Mouse (Mus musculus) neutrophil, adult 5-6 weeks (primary cell): ENCODE measurements around the gene Plg. TPM values are rescaled to one million over a fixed set of nuclear protein-coding genes. Genes with fewer than 3 reads are reported as not detected.

Experiments
- ATAC-seq: fragments of 151-379, 151-347 bp; 2 replicates; pipeline ENCODE4 v1.8.0; 2017; ENCODE audit warnings: mild to moderate bottlenecking, moderate TSS enrichment; ENCODE audit not compliant: insufficient number of reproducible peaks, poor library complexity, low FRiP score, severe bottlenecking; ENCODE audit errors: extremely low read depth
- total RNA-seq: library from RNA; stranded (forward); fragments of 200-1000 nt; gene quantifications from 2 replicates; pipeline ENCODE4 v1.2.3, GENCODE M21; 2017

Plg gene
- total RNA-seq, 1 experiment from 2014 or later: not detected

- no peak for ATAC-seq
Measured at GRCm38 (mm10) chr17:12431707-12432106, 53.3 kb downstream of the Plg start.

GRCm38 (mm10) chr17:12437771-12438170 lies 59.4 kb downstream of the Plg start:
- no peak for ATAC-seq

GRCm38 (mm10) chr17:12444561-12444960 lies 66.2 kb downstream of the Plg start:
- no peak for ATAC-seq

DNA sequence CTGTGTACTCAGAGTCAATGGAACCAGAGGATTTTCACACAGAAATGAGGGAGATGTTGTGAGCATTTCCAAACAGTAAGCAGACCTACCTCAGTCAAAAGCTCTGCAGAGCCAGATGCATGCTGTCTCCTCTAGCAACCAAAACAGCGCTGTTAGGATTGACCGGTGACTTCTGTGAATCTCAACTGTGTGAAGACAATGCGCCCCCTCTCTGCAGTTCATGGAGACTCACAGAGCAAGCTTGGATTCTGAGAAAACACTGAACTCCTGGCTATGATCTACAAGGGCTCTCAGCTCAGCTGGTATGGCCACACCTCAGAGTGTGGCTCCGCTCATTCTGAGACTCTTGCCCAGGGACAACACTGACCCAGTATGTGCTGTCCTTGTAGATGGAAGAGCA lies 72.8 kb downstream of the Plg start:
- no peak for ATAC-seq

GRCm38 (mm10) chr17:12452862-12453531 lies 74.6 kb downstream of the Plg start:
- no peak for ATAC-seq

DNA sequence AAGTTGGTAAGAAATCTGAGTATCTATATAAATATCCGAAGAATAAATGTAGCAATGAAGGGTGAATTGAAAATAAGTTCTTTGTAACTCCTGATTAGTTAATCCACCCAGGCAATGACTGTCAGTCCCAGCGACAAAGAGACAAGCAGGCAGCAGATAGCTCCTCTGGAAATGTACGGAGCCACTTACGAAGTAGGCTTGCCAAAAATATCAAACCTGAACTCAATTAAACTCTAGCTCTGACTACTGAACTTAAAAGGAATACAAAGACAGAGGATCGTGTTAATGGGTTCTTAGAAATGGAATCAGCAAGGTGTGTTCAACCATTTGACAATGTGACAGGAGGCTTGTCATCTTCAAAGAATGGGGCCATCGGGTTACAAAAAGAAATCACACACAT lies 75.3 kb downstream of the Plg start:
- ATAC-seq: no peak

GRCm38 (mm10) chr17:12455143-12455790 lies 76.9 kb downstream of the Plg start:
- ATAC-seq: no peak

GRCm38 (mm10) chr17:12461168-12461567 lies 82.8 kb downstream of the Plg start:
- ATAC-seq: no peak

GRCm38 (mm10) chr17:12466501-12467000 lies 88.1 kb downstream of the Plg start:
- no peak for ATAC-seq

- ATAC-seq: no peak
Measured at GRCm38 (mm10) chr17:12467642-12468041, 89.2 kb downstream of the Plg start.

DNA sequence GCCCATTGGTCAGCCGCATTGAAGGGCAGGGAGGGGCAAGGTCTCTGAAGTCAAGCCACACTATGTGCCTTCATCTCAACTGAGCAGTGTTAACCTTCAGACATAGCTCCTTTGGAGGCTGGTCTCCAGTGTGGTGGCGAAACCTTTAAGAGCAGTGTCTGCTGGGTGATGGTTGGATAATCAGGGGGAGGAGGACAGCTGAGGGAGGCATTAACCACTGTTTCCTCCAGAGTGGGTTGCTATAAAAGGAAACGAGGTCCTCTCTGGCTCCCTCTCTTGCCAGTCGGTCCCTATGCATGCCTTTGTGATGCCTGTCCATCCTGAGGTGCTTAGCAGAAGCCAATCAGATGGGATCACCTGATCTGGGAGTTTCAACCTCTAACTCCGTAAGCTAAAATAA lies 90.3 kb downstream of the Plg start:
- ATAC-seq: no peak

Other genes starting within 250 kb of the Plg start
- gene Map3k4, start 59.8 kb upstream of the Plg start, total RNA-seq: 38.2 and 38.7 TPM in 2 replicates
- not detected in 2 replicates for gene Slc22a3, start 129.1 kb downstream of the Plg start, total RNA-seq
- gene Slc22a2, start 205.5 kb downstream of the Plg start, total RNA-seq: not detected in 2 replicates